Mouse (Mus musculus): ENCODE data around the gene Sin3b. TPM values are rescaled to one million over a fixed set of nuclear protein-coding genes. Genes with fewer than 3 reads are reported as not detected.

Gene Sin3b
- polyA plus RNA-seq, 1 experiment from 2014 or later = 164 TPM

Small RNAs within 50 kb of the gene (microRNA-seq; reads per million reads assigned to microRNA genes)
- gene Gm26237 = not detected

Other genes starting within 250 kb of the Sin3b start
- 45.6 and 52.3 TPM in 2 replicates for gene Cherp, start 248.1 kb upstream of the Sin3b start, polyA plus RNA-seq (2015; fragmentation: Nextera tagmentation; extraction: Ambion mirVana)
- gene Slc35e1, start 230.7 kb upstream of the Sin3b start, polyA plus RNA-seq (2015; fragmentation: Nextera tagmentation; extraction: Ambion mirVana) = 23.3 and 24.6 TPM in 2 replicates
- gene Med26, start 175.0 kb upstream of the Sin3b start, polyA plus RNA-seq (2015; fragmentation: Nextera tagmentation; extraction: Ambion mirVana) = 17.2 TPM in 2 replicates
- 117 and 118 TPM in 2 replicates for gene Smim7, start 152.2 kb upstream of the Sin3b start, polyA plus RNA-seq (2015; fragmentation: Nextera tagmentation; extraction: Ambion mirVana)
- gene Tmem38a, start 151.2 kb upstream of the Sin3b start, polyA plus RNA-seq (2015; fragmentation: Nextera tagmentation; extraction: Ambion mirVana) = 18.3 and 20.7 TPM in 2 replicates
- gene Nwd1, start 76.6 kb upstream of the Sin3b start, polyA plus RNA-seq (2015; fragmentation: Nextera tagmentation; extraction: Ambion mirVana) = 0.17 and 0.21 TPM in 2 replicates
- 3.0 and 4.0 TPM in 2 replicates for gene F2rl3, start 38.6 kb downstream of the Sin3b start, polyA plus RNA-seq (2015; fragmentation: Nextera tagmentation; extraction: Ambion mirVana)

Data from lung, embryonic 15.5 days (tissue).